Mouse (Mus musculus): Measurements from ENCODE around the gene Mrpl21.

Mrpl21 gene

DNA sequence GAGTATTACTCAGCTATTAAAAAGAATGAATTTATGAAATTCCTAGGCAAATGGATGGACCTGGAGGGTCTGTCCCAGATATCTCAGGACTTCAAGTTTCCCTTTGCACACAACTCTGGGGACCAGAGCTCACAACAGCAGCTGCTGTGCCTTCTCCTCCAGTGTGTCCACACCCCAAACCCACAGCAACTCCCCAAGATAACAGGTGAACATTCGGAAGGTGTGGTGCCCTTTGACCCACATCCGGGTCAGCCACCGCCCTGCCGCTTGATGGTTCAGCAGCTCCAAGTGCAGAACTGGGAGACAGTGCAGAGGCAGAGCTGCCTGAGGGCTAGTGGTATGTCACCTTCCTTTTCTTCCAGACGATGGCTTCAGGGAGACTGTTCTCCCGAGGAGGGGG is 12.5 kb downstream of the Mrpl21 start:
- in situ Hi-C loops (cut with MboI; ENCODE audit: unreplicated experiment in 2 of 2): loop anchor here in 1 of 2 experiments (10.0 kb wide), 1 partner anchor 420 kb away; no protein-coding TSS in a partner anchor

DNA sequence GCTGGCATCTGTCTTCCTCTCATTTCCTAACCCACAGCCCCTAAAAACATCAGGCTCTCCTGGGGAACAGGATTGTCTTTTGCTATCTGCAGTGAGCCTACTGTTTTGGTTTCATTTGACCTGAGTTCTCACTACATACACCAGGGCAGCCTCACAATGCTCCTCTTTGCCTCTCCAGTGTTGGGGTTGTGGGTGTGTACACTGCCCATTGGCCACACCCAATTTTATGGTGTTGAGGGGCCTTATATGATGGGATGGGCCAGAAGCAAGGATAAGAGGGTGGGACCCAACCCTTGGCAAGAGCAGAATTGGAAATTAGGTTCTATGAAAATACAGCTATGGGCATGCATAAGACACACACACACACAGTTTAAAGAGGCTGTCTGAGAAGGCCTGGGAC is 14.3 kb downstream of the Mrpl21 start:
- in situ Hi-C loops (cut with MboI; ENCODE audit: unreplicated experiment in 2 of 2): loop anchor here in 1 of 2 experiments (10.0 kb wide), 1 partner anchor 418 kb away; no protein-coding TSS in a partner anchor

- in situ Hi-C loops (cut with MboI; ENCODE audit: unreplicated experiment in 2 of 2): loop anchor here in 1 of 2 experiments (10.0 kb wide), 1 partner anchor 417 kb away; no protein-coding TSS in a partner anchor
Observed at GRCm38 (mm10) chr19:3297775-3298174, 15.1 kb downstream of the Mrpl21 start.

DNA sequence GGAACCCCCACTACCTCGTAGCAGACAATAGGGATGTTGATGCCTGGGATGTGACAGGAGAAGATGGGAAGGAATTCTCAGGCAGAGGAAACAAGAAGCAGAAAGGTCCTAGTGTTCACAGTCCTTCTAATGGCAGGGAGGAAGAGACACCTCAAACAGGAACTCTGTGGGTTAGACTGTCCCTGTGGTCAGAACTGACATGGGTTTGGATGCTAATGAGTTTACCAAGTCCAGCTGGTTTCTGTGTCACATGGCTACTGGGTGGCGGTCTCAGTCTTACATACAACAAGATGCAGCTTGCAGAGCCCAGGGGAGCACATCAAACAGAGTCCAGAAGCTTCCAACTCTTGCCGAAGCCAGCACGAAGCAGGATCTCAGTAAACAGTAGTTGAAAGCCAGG is 21.3 kb downstream of the Mrpl21 start:
- in situ Hi-C loops (cut with MboI; ENCODE audit: unreplicated experiment in 2 of 2): loop anchor here in 1 of 2 experiments (10.0 kb wide), 1 partner anchor 281 kb away; no protein-coding TSS in a partner anchor

DNA sequence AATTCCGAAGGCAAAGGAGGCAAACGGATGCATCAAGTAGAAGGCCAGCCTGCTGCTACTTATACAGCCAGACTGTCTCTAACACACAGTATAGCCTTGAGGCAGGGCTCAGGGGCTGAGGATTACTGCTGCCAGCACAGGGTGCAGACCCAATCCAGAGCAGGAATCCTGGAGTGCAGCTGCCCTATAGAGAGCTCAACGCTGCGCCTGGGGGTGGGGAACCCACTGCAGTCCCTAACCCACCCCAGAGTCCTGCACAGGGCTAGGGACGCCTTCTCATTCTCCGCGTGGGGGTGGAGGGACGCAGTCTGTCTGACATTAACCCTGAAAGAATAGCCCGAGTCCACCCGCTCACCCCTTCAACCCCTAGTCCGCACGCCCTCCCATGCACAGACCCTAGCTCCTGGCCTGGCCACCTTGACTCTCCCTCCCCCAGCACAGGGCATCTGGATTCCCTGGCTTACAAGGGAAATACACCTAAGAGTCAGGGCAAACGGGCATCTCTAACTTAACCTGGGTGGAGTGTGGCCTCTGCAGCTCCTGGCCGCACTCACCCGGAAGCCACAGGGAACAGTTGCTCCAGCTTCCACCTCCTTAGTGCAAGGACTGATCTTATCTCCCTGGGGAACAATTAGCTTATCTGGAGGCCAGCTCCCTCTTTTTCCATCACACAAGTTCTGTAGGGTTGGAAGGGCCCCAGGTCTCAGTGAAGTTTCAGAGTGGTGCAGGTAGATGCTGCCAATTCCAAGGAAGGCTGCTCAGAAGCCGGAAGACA is 24.7 kb downstream of the Mrpl21 start:
- in situ Hi-C loops (cut with MboI; ENCODE audit: unreplicated experiment in 2 of 2): loop anchor here in 1 of 2 experiments (10.0 kb wide), 1 partner anchor 277 kb away; no protein-coding TSS in a partner anchor

DNA sequence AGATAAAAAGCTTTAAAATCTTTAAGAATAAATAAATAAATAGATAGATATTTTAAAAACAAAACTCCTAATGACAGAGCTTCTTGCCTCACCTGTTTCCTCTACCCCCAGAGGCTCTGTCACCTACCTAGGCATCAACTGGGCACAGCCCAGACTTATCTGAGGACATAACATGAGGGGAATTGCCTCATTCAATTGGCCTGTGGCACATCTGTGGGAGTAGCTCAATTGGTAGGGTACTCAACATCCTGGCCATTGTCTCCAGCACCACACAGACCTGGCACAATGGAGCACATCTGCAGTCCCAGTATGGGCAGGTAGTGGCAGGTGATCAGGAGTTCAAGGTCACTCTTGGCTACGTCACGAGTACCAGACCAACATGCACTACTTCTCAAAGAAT is 36.6 kb downstream of the Mrpl21 start:
- in situ Hi-C loops (cut with MboI; ENCODE audit: unreplicated experiment in 2 of 2): no loop called here

DNA sequence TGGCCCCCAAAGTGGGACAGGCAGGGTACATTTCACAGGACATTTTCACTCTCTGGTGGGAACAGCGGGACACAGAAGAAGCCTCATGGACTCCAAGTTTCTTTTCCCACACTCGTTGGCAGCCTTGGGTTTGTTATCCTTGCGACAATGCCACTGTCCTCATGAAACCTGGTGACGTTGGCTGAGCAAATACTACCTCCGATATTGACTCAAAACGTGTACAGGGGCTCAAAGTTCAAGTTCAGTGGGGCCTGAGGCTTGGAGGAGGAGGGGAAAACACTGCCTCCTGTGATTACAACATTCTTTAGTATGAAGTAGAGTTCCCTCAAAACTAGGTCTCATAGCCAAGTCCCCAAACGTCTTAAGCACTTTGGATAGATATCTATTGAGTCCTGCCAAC is 37.4 kb downstream of the Mrpl21 start:
- in situ Hi-C loops (cut with MboI; ENCODE audit: unreplicated experiment in 2 of 2): loop anchor here in 1 of 2 experiments (5.0 to 10.0 kb wide), 3 partner anchors 42 to 125 kb away; partner anchors contain the start of gene Tesmin

DNA sequence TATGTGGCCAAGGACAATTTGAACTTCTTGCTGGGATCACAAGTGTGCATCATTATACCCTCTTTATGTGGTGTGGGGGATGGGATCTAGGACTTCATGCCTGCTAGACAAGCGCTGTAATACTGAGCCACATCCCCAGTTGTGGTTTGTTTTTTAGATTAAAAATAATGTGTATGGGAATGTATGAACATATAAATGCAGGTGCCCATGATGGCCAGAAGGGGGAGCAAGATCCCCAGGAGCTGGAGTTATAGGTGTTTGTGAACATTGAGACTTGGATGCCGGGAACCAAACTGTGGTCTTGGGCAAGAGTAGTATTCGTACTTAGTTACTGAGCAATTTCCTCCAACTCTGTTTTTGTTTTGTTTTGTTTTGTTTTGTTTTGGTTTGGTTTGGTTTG is 38.1 kb downstream of the Mrpl21 start:
- in situ Hi-C loops (cut with MboI; ENCODE audit: unreplicated experiment in 2 of 2): loop anchor here in 1 of 2 experiments (5.0 to 10.0 kb wide), 3 partner anchors 42 to 124 kb away; partner anchors contain the start of gene Tesmin

DNA sequence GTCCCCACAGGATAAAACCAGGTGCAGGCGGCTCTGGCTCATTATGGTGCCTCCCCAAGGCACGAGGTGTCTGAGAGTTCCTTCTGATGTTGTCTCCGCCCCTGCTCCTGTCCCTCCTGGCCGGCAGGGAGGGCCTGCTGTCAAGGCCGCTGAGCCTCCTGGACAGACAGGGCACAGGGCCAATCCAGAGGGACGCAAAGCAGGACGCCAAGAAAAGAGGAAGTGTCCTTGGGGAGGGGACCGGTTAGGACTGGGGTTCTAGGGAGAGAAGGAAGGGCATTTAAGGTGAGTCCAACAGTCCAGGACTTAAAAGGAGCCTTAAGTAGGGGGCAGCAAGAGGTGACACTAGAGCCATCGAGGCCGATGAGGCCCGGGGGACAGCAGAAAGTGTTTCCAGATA is 38.9 kb downstream of the Mrpl21 start:
- in situ Hi-C loops (cut with MboI; ENCODE audit: unreplicated experiment in 2 of 2): loop anchor here in 1 of 2 experiments (5.0 to 10.0 kb wide), 3 partner anchors 41 to 123 kb away; partner anchors contain the start of gene Tesmin

- in situ Hi-C loops (cut with MboI; ENCODE audit: unreplicated experiment in 2 of 2): loop anchor here in 1 of 2 experiments (5.0 to 10.0 kb wide), 3 partner anchors 40 to 122 kb away; partner anchors contain the start of gene Tesmin
Observed at GRCm38 (mm10) chr19:3322261-3322969, 39.7 kb downstream of the Mrpl21 start, which contains the start of gene Cpt1a. Gene Cpt1a (plus strand): TSS chr19:3322334.

GRCm38 (mm10) chr19:3323201-3323621 is 40.5 kb downstream of the Mrpl21 start:
- in situ Hi-C loops (cut with MboI; ENCODE audit: unreplicated experiment in 2 of 2): loop anchor here in 1 of 2 experiments (5.0 to 10.0 kb wide), 3 partner anchors 39 to 122 kb away; partner anchors contain the start of gene Tesmin

DNA sequence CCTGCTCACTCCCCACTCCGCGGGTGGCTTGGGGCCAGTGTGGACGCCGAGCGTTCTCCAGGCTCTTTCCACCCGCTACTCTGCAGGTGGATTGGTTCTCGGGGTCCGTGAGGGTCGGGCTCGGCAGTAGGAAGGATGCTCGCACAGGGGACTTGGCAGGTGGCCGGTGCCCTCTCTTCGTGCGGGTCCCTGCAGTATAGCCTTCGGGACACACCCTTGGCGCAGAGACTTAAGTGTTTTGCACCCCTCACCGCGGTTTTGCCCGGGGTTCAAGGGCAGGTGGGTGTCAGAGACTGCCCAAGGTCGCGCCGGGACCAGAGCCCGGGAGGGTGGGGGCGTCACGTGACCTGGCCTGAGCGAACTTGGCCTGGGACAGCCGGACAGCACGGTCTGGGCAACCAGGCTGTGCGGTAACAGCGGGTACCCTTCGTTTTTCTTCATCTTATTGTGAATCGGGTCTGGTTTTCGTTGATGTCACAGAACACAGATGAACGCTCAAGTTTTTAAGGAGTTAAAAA is 41.1 kb downstream of the Mrpl21 start:
- in situ Hi-C loops (cut with MboI; ENCODE audit: unreplicated experiment in 2 of 2): loop anchor here in 1 of 2 experiments (5.0 to 10.0 kb wide), 3 partner anchors 38 to 121 kb away; partner anchors contain the start of gene Tesmin

DNA sequence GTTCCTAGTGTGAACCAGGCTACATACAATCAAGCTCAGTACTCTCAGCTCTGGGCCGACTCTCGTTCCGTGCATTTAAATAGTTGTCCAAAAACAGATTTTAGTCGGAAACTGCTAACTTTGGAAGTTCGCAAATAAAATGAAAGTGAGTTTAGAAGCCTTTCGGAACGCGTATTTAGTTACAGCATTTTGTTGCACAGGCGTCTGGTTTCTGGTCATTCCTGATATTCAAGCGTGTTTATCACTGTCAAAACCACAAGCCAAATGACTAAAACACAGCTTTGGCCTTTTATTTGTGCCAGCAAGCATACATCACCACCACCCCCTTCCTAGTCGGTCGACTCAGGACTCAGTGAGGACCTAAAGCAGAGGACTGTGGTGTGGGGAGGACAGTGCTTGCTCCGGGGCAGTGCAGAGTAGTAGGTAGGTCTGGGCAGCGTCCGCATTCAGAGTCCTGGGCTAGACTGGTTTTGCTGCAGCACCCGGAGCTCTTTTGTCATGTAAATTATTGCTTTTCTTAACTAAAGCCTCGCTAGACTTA is 41.6 kb downstream of the Mrpl21 start:
- in situ Hi-C loops (cut with MboI; ENCODE audit: unreplicated experiment in 2 of 2): loop anchor here in 1 of 2 experiments (5.0 to 10.0 kb wide), 3 partner anchors 38 to 120 kb away; partner anchors contain the start of gene Tesmin

DNA sequence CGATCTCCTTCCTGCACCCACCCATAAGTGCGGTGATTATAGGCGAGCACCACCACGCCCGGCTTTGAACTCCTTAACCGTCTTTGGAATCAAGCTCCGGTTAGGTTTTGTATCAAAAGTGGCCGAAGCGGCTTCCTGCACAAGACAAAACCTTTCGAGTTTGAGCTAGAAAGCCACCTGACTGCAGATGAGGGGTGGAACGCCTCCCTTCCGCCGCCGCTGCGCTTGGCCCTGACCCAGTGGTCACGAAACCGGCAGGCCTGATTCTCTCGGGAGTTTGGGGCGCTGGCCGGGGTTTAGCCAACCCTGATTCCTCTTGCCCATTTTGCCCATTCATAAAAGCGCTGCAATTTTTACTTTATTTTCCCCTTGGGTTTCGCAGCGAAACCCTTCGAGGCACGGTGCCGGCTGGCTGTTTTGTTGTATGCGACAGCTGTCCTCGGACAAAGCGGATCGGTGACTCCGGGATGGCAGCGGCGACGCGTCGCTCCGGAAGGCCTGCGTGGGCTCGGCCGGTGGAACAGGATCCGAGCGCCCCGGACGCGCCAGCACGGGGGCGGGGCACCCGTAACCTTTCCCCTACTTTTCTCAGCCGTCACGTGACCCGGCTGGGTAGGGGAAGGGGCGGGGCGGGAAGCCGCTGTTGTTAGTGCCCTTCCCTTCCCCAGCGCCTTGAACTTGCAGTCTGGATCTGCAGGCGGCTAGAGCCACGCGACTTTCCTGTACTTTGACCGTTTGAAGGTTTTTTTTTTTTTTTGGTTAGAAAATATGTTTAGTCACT is 42.4 kb downstream of the Mrpl21 start:
- in situ Hi-C loops (cut with MboI; ENCODE audit: unreplicated experiment in 2 of 2): loop anchor here (5.0 to 10.0 kb wide), 3 partner anchors 37 to 120 kb away; partner anchors contain the start of gene Tesmin (in 1 of the 2)

- in situ Hi-C loops (cut with MboI; ENCODE audit: unreplicated experiment in 2 of 2): loop anchor here (5.0 to 10.0 kb wide), 2 partner anchors 36 to 119 kb away; no protein-coding TSS in a partner anchor
Observed at GRCm38 (mm10) chr19:3325771-3326478, 43.2 kb downstream of the Mrpl21 start.

GRCm38 (mm10) chr19:3326479-3327047 is 43.9 kb downstream of the Mrpl21 start:
- in situ Hi-C loops (cut with MboI; ENCODE audit: unreplicated experiment in 2 of 2): loop anchor here (5.0 to 10.0 kb wide), 2 partner anchors 36 to 118 kb away; no protein-coding TSS in a partner anchor

DNA sequence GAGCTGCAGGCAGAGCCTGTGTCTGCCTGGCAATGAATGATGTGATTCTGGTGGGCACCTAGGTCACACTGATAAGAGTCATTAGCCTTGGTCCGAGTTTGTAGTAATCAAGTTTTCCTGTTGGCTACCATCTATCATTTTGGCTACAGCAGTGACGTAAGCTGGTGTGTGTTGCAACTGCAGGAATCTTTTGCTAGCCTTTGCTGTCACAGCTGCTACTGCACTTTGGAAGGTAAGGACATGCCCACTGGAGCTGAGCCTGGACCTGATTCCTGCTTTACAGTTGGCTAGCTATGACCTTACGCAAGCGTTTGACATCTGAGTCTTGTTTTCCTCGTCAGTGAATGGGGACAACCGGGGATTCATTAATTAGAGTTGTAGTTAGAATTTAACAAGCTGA is 50.5 kb downstream of the Mrpl21 start:
- in situ Hi-C loops (cut with MboI; ENCODE audit: unreplicated experiment in 2 of 2): no loop called here
